ENCODE assay signal across 13 mouse cellular contexts in the genomic region with DNA sequence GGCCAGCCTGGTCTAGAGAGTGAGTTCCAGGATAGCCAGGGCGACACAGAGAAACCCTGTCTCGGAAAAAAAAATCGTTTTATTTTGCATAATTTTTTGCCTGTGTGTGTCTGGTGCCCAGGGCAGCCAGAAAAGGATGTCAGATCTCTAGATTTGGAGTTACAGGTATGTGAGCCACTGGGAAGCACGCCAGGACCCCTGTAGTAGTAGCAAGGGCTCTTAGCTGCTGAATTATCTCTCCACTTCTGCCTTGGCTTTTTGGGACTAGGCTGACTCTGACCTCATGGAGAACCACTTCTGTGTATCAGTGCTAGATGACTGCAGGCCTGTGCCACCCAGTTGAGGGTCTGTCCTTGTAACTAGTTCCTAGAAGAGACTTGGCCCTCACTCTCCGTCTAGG.
"Had no signal": no experiment of that assay in that cellular context is flagged by ENCODE, and none has a peak within 500 bp of the region (broad histone marks: within the 10 kb centered on the region; RNA-seq: fewer than 3 reads in every experiment).

No protein-coding gene starts in this region.

- ATAC-seq: midbrain, embryonic 16.5 days had no signal

- H3K4me3 ChIP-seq: layer of hippocampus, adult 2 months; limb, embryonic 13.5 days; midbrain, embryonic 12.5 days; neural tube, embryonic 13.5 days had no signal

- DNase-seq: kidney, postnatal 10 days; kidney, postnatal 4 days; lung, adult 18-20 months; retina, postnatal 1 day; right cerebral cortex, postnatal 4 days; spleen, adult 18-20 months; thymus, postnatal 4 days had no signal

- H3K36me3 ChIP-seq: limb, embryonic 13.5 days; midbrain, embryonic 12.5 days; neural tube, embryonic 13.5 days had no signal

- H3K27ac ChIP-seq: layer of hippocampus, adult 2 months; limb, embryonic 13.5 days; liver, embryonic 14.5 days; midbrain, embryonic 12.5 days; neural tube, embryonic 13.5 days had no signal

- H3K27me3 ChIP-seq: limb, embryonic 13.5 days; midbrain, embryonic 12.5 days; neural tube, embryonic 13.5 days had no signal

- H3K4me2 ChIP-seq: limb, embryonic 13.5 days; midbrain, embryonic 12.5 days; neural tube, embryonic 13.5 days had no signal

- H3K9me3 ChIP-seq: limb, embryonic 13.5 days; midbrain, embryonic 12.5 days; neural tube, embryonic 13.5 days had no signal

- H3K9ac ChIP-seq: limb, embryonic 13.5 days; liver, embryonic 14.5 days; midbrain, embryonic 12.5 days; neural tube, embryonic 13.5 days had no signal
